Mouse (Mus musculus): ENCODE data around the gene Foxd3. TPM values are rescaled to one million over a fixed set of nuclear protein-coding genes. Genes with fewer than 3 reads are reported as not detected.

The Foxd3 gene
- total RNA-seq (2023), result not detected

GRCm38 (mm10) chr4:99655937-99656604 is at the start of gene Foxd3:
Foxd3 (plus strand) TSS chr4:99656299.

Other genes with a start within 250 kb of the Foxd3 start
- gene Alg6, start 59.4 kb downstream of the Foxd3 start, total RNA-seq (2023), result 9.5 TPM
- 12.2 TPM for gene Efcab7, start 172.9 kb downstream of the Foxd3 start, total RNA-seq (2023)

Measured in CD8-positive naive resting alpha-beta T cell, adult 57 days (primary cell).